Comparison of ENCODE assay signal across 34 mouse cellular contexts in the genomic region with DNA sequence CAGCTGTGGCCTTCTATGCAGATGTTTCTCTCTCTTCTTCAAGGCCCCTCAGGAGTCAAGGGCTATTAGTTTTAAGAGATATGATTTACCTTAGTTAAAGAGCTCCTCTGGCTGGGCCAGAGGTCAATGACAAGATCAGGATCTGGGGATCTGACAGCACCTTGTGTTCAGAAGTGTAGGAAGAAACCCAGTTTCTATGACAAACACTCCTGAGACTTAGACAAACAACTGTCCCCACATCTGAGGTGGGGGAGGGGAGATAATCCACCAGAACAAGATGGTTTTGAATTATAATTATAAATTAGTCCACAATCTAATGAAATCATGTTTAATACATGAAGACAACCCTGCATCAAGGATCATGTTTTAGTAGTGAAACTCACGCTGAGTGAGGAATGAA.
"Had no signal": no experiment of that assay in that cellular context is flagged by ENCODE, and none has a peak within 500 bp of the region (broad histone marks: within the 10 kb centered on the region; RNA-seq: fewer than 3 reads in every experiment).

No protein-coding gene starts in this region.

- H3K4me1 ChIP-seq: heart, embryonic 15.5 days; hindbrain, embryonic 10.5 days; hindbrain, embryonic 15.5 days; intestine, embryonic 15.5 days had no signal

- ATAC-seq: hindbrain, embryonic 16.5 days; hindbrain, postnatal 0 days; inflammation-experienced regulatory T-cells, adult 6 months; intestine, embryonic 15.5 days; intestine, embryonic 16.5 days; intestine, postnatal 0 days had no signal

- H3K36me3 ChIP-seq: heart, embryonic 12.5 days; heart, embryonic 13.5 days; heart, embryonic 15.5 days; hindbrain, embryonic 10.5 days; hindbrain, embryonic 12.5 days; hindbrain, embryonic 13.5 days; hindbrain, embryonic 15.5 days; intestine, embryonic 15.5 days; kidney, embryonic 15.5 days had no signal

- H3K4me2 ChIP-seq: heart, embryonic 11.5 days; heart, embryonic 12.5 days; heart, embryonic 13.5 days; heart, embryonic 15.5 days; hindbrain, embryonic 12.5 days; hindbrain, embryonic 13.5 days; hindbrain, embryonic 14.5 days; hindbrain, embryonic 15.5 days; intestine, embryonic 15.5 days; kidney, embryonic 15.5 days had no signal

- H3K9ac ChIP-seq: heart, embryonic 12.5 days; heart, embryonic 13.5 days; heart, embryonic 15.5 days; hindbrain, embryonic 12.5 days; hindbrain, embryonic 13.5 days; hindbrain, embryonic 14.5 days; hindbrain, embryonic 15.5 days; intestine, embryonic 15.5 days; kidney, embryonic 15.5 days had no signal

- H3K27me3 ChIP-seq: heart, embryonic 12.5 days; heart, embryonic 13.5 days; heart, embryonic 15.5 days; hindbrain, embryonic 12.5 days; hindbrain, embryonic 13.5 days; hindbrain, embryonic 15.5 days; intestine, embryonic 15.5 days; kidney, embryonic 15.5 days had no signal

- H3K9me3 ChIP-seq: heart, embryonic 12.5 days; heart, embryonic 13.5 days; heart, embryonic 15.5 days; hindbrain, embryonic 10.5 days; hindbrain, embryonic 12.5 days; hindbrain, embryonic 13.5 days; hindbrain, embryonic 15.5 days; intestine, embryonic 15.5 days; kidney, embryonic 15.5 days had no signal

- H3K4me3 ChIP-seq: heart, embryonic 12.5 days; heart, embryonic 13.5 days; heart, embryonic 15.5 days; hindbrain, embryonic 10.5 days; hindbrain, embryonic 12.5 days; hindbrain, embryonic 13.5 days; hindbrain, embryonic 15.5 days; intestine, embryonic 15.5 days; kidney, embryonic 15.5 days; layer of hippocampus, adult 2 months; left cerebral cortex, adult 2 months had no signal

- DNase-seq: heart, postnatal 10 days; heart, postnatal 14 days; heart, postnatal 36 days; heart, postnatal 4 days; kidney, adult 18-20 months; kidney, adult 2 months; kidney, adult 8-10 months; kidney, adult 9 months; kidney, postnatal 10 days; kidney, postnatal 14 days; kidney, postnatal 25 days; kidney, postnatal 36 days; kidney, postnatal 4 days; layer of hippocampus, adult 9-11 months; layer of hippocampus, postnatal 36 days had no signal

- H3K27ac ChIP-seq: heart, embryonic 13.5 days; heart, embryonic 15.5 days; hindbrain, embryonic 10.5 days; hindbrain, embryonic 12.5 days; hindbrain, embryonic 13.5 days; hindbrain, embryonic 14.5 days; hindbrain, embryonic 15.5 days; hindbrain, postnatal 0 days; intestine, embryonic 15.5 days; kidney, embryonic 15.5 days; kidney, postnatal 0 days; layer of hippocampus, adult 2 months; left cerebral cortex, adult 2 months had no signal
